Mouse (Mus musculus) adipocyte (in vitro differentiated cells): ENCODE data around the gene Sec22c.

Experiments
- DNase-seq: peaks from one replicate; pipeline ENCODE4 v3.0.0-alpha.2; 2016; ENCODE audit warnings: low spot score

Sec22c gene

DNA sequence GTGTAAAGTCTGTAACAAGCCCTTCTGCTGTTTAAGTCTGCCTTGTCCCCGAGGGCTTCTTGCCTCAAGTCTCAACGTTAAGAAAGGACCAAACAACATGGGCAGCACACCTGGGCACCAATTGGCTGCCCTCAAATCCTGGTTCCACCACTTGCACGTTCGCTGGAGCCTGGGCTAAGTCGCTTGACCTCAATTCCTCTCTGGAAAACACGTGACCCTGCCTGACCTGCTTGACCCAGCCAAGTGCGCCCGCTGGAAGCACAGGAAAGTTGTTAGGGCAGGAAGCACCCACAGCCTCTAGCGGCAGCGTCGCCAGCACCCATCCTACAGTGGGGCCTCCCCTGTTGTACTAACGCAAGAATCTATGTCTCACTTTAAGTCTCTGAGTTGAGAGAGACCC is 10.6 kb downstream of the Sec22c start:
- DNase-seq = no peak

DNA sequence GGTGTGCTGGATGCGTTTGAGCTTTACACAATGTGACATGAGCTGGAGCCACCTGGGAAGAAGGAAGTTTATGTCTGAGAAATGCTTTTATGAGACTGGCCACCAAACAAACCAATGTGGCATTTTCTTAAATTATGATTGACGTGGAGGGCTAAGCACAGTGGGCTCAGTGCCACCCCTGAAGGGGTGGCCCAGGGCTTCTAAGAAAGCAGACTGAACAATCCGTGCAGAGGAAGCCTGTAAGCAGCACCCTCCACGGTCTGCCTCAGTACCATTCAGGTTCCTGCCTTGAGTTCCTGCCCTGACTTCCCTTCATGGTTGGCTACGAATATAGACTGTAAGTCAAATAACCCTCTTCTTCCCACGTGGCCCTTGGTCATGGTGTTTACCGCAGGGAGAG is 14.6 kb downstream of the Sec22c start:
- no peak for DNase-seq

DNA sequence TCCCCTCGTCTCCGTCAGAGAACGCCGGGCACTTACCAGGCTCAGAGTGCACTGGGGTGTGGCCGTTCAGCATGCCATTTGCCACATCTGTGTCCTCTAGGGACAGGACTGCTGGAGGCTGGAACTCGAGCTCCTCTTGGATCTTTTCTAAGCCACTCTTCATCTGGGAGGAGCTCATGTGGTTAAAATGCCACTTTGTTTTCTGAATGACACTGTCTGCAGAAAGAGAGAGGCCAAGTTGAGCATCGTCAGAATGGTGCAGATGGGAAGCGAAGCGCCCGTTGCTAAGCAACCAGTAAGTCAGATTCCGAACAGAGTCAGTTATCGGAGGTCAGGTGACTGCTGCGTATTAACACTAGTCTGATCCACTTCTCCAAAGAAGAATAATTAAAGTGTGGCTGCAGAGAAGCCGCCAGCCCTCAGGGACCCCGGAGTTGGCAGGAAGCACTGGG is 15.1 kb downstream of the Sec22c start:
- DNase-seq = no peak

DNA sequence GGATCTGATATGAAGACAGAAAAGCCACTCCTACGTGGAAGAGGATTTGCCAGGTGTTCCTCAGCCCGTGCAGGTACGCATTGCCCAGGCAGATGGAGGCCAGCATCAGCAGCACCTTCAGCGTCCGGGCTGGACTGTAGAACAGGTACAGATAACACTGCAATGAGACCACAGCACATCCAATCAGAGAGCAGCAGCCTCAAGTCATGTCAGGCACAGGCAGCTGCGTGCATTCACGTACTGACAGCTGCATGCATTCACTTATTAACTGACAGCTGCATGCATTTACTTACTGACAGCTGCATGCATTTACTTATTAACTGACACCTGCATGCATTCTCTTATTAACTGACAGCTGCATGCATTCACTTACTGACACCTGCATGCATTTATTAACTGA is 20.6 kb downstream of the Sec22c start:
- no peak for DNase-seq

DNA sequence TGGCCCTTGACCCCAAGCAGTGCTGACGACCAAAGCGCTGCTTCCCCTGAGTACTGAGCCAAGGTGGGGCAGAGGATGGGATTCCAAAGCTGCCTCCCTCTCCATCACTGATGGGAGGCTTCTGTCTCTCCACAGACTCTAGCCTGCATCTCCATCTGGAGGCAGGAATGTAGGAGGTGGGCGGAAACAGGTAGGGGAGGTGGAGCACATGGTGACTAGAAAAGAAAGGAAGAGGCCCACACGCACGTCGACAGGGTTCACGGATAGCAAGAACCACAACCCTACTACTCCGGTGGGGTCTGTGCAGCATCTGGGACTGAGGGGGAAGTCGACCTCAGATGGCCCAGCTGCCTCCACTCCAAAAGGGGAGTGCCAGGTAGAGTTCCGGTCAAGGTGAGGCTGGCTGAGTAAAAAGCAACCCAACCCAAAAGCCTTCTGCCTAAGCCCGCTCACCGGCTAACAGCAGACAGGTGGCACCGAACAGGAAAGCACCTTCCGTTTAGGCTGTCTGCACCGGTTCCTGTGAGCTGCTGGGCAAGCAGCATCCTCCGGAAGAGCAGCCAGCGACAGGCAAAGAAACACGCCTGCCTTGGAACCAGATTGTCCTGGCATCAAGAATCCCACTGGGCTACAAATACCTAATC is 23.1 kb downstream of the Sec22c start:
- DNase-seq = no peak

DNA sequence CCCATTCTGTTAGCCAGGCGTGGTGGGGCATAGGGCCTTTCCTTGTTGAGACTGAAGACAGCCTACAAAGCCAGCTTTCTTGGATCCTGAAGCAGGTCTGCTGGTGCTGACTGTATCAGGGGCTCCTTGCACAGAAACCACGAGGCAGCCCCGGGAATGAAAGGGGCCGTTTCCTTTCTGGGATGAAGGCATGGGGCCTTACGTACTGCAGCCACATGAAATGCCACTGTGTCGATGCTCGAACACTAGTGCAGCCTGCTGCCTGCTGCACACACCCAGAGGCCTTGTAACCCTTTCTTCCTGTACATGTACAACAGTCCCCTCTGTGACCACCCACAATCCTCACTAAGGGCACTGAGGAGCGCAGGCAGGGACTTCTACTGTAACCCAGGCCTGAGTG is 24.1 kb downstream of the Sec22c start:
- DNase-seq = no peak

DNA sequence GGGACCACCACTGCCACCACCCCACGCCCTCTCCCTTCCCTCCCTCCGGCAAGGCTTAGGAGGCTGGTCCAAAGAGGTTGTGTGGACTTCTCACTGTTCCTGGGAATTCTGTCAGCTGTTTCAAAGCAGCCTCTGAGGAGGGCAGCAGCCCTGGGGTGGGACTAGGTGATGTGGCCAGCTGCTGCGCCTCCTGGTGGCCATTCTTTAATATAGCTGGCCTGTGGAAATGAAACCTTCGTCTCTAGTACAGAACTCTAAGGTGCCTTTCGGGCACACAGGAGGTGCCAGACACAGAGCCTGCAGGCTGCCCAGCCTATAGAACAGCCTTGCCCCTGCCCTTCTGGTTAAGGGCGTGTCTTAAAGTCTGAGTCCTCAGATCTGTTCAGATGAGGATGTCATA is 25.7 kb downstream of the Sec22c start:
- peak; percentile 59 for DNase-seq

DNA sequence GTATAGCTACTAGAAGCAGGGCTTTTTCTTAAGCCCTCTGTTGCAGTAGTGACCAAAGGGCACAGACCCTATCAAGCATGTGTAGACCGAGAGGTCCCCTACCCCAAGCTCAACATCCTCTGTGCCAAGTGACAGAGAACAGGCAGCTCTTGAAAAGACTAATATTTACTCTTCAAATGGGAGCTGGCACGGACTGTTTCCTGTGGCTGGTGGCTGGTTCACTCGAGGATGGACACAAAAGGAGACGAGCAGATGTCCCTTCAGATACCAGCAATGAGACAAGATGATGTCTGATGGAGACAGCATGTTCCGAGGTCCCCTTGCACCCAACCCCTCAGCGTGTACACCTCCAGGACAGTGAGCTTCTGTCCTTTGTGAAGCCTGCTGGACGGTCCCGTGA is 27.8 kb downstream of the Sec22c start:
- no peak for DNase-seq

DNA sequence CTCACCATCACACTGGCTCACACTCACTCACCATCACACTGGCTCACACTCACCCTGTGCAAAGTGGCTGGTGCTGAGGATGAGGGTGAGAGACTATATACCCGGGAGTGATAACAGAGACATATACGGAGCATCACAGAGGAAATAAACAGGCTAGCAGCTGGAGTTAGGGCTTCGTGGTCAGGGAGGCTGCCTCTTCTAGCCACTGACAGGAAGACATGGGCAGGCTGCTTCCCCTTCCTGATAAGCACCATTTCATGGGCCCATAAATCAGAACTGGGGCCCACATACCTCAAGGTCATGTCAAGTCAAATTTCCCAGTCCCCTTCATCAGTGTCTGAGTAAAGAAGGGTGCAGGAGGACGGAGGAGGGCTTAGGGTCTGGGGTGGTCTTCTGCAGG is 28.2 kb downstream of the Sec22c start:
- DNase-seq = no peak

DNA sequence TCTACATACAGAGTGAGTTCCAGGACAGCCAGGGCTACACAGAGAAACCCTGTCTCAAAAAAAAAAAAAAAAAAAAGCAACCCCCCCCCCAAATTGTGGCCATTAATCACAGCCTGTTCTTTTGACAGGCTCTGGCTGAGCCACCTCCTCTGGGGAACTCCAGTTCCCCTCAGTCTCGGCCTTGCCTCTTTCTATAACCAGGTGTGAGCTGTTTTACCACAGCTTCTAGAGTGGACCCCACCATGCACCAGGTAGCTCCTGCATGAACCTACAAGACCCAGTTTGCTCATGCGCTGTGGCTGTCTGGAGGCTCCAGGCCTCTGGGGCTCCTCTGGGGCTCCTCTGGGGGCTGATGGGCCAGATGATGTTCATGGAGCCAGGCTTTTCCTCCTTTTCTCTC is 29.7 kb downstream of the Sec22c start:
- DNase-seq = no peak

DNA sequence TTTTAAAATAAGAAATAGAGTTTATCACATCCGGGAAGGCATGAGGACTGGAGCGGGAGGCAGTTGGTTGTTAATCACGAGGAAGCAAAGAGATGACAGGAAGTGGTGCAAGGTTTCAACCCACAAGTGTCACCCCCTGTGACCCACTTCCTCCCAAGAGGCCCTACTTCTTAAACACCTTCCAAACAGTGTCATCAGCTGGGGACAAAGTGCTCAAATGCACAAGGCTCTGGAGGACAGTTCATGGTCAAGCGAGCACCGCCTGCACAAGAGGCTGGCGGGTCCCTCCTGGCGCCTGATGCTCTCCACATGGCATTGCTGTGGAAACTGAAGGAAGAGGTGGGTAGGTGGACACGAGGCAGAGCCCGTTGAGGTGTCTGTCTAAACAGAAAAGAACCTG is 30.3 kb downstream of the Sec22c start:
- DNase-seq = no peak

DNA sequence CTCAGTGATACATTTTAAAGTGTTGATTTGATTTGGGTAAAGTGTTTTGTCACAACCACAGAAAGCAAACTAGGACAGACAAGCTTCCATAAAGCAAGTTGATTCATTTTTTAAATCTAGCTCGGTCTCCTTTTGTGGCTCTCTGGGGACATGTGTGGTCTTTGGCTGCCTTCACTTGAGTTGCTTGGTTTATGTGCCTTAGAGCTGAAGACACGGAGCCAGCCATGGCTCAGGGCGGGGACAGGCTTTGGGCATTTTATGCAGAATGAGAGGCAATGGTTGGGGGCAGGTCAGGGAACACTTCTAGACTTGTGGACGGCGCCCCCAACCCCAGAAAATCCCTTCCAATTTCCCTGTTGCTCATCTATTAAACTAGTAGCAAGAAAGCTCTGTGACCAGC is 31.6 kb downstream of the Sec22c start:
- peak; percentile 31 for DNase-seq

DNA sequence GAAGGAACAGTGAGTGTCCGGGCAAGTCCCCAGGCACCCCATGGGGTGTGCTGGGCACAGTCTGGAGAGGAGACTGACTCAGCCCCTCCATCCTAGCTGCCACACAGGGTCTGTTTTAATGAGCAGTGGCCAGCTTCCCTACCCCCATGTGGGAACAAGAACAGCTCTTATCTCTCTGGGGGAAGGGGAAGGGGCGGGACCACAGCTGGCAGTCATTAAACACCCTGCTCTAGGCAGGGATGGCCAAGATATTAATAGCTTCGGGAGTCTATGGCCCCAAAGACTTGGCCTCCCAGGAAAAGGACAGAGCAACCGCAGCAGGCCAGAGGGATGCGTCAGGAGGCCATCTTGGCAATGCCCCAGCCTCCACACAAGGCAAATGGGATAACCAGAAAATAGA is 33.0 kb downstream of the Sec22c start:
- DNase-seq = peak; percentile 87

DNA sequence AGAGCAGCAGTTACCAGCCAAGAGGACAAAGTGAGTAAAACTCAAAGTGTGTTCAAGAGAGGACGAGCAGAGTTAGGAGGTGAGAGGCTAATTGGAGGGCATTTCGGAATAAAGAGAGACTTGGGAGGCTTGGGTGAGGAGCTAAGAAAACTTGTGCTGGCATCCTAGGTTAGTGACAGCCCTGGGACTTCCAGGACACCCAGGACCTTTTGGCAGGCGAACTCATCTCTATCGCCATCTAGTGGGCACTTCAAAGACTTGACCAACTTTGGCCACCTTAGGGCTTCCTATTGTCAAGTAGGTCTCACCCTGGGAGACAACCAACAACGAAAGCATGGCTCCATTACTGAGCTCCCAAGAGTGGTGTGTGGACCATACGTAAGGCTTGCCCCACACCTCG is 34.0 kb downstream of the Sec22c start:
- DNase-seq = peak; percentile 69

DNA sequence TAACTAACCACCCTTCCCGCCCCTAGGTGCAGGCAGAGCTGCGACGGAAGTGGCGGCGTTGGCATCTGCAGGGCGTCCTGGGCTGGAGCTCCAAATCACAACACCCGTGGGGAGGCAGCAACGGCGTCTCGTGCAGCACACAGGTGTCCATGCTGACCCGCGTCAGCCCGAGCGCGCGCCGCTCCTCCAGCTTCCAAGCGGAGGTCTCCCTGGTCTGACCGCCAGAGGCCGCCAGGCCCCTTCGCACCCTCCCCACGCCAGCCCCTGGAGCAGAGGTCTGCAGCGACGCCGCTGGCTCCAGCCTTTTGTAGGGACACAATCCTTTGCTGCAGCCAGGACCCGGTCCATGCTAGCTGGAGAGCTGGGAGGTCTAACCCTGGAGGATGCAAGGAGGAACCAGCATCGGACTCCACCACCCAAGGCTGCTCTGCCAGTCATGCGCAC is 35.9 kb downstream of the Sec22c start:
- no peak for DNase-seq

DNA sequence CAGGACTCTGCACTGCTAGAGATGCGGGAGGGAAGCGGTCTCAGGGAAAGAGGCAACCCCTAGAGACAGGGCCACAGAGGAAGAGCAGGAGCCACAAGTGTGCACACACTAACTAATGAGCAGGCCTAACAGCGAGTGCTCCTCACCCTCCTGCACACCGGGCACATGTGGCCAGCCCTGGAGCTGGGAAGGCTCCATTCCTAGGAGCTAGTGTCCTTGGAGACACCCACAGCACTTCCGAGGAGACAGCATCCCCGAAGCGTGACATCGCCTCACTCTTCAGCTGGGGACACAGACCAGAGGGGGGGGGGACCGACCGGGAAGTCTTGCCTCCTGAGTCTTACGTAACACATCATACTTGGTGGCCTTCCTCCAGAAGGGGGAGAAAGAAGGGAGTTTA is 37.5 kb downstream of the Sec22c start:
- no peak for DNase-seq

DNA sequence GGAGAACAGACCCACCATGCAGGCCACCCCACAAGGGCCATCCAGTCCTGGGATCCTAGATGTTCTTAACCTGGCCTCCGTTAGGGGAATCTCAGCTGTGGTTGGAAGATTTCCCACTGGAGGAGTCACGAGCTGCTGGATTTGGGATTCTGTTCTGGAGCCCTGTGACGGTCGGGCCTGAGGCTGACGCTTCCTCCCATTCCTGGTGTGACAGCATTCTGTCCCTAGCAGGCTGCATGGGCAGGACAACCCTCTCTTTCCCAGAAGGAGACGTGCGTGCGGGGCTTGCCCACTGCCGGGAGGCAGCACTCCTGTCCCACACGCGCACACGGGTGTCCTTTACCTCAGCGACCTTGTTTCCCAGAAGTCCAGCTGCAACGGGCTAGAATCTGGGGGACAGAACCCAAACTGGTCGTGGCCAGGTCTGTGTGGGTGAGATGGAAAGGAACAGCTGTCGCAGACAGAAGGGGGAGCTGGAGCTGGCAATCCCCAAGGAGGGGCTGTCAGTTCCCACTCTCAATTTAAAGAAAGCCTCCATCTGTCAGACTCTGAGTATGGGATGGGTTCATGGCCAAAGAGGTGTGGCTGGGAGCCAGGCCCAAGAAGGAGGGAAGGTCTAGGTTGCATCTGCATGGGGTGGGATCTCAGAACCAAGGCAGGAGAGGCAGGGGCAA is 38.2 kb downstream of the Sec22c start:
- no peak for DNase-seq

DNA sequence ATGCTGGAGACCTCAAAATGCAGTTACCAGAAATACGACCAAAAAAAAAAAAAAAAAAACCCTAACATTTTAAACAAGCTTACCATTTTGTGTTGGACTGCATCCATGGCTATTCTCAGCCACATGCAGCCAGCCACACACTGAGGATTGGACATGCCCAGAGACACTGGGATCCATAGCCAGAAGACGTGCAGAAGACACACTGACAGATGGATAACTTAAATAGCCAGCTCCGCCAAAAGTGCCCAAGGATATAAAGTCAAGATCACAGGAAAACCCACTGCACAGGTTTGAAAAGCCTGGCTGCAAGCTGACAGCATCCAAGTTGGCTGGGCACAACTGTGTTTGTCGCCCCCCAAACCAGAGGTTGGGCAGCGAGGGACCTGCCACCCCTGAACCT is 41.2 kb downstream of the Sec22c start:
- no peak for DNase-seq

DNA sequence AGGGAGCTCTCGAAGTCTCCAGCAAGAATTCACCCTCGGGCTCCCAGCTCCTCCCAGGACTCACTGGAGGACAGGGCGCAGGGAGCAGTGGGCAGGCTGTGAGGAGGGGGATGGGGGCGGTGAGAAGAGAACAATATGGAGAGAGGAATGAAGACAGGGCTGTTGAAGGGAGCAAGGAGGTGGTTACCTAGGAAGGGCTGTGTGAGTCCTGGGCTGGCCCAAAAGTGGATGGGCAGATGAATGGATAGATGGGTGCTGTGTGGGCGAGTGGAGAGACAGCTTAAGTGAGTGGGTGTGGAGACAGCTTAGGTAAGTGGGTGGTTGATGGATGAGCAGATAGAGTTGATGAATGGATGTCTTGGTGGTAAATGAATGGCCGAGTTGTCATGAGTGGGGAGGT is 41.8 kb downstream of the Sec22c start:
- no peak for DNase-seq

DNA sequence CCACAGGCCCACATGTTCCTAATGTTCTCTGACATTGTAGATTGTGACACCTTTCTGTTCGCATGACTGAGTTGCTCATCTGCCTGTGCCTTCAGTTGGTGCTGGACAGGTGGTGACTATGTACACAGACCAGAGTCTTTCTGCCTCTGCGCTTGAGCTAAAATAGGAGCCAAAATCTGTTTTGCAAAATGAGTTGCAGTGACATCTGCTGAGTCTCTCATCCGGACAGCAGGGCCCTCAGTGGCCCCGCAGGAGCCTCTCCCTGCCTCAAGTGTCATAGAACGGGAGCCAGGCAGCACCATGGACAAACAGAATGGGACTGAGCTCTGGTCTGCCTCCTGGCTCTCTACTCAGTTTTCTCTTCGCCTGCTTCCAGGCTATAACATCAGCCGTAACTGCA is 45.5 kb downstream of the Sec22c start:
- DNase-seq = no peak

DNA sequence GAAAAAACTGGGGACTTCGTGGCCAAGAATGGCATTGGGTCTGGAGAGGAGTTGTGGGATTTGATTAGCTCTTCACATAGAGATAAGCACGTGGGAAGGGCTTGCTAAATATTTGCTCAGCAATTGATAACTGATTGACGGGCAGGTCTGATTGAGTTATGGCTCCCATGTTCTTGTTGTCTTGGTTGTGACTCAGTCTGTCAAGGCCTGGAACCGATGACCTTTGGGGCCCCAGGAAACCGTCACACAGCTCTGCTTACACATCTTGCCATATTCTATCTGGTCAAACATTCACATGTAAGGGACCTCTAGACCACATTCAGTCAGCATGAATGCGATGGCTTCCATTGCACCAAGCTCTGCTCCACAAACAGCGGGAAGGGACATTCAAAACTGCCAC is 47.0 kb downstream of the Sec22c start:
- no peak for DNase-seq

DNA sequence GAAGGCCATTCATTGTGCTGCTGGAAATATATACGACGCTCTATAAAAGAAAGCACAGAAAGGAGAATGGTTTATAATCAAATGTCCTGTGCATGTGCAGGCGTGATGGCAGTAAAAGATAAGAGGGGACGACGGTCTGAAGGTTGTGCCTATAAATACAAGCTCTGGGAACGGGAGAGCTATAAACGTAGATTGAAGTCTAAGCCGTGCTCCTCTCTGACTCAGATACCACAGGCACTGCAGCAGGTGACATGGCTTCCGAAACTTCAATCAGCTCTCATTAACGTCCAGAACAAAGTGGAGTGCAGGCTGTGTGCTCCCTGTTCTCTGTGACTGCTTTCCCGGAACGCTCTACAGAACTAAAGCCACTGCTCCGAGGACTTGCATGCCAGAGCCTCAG is 48.1 kb downstream of the Sec22c start:
- DNase-seq = no peak

DNA sequence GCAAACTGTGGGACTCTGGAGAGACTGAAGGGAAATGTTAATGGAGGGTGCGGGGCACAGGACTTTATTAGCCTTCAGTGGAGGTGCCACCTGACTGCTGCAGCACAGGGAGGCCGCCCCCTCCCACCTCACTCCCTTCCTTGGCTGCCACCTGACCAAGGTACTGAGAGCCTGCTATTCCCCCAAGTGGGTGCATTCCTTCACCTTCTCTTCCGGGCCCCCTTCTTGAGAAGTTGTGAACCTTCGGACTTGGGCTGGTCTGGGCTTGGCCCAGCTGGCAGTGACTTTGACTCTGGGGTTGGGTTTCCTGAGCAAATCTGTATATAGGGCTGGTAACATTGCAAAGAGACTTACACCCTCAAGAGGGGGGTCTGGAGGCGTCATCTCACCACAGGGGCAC is 49.0 kb downstream of the Sec22c start:
- DNase-seq = no peak

DNA sequence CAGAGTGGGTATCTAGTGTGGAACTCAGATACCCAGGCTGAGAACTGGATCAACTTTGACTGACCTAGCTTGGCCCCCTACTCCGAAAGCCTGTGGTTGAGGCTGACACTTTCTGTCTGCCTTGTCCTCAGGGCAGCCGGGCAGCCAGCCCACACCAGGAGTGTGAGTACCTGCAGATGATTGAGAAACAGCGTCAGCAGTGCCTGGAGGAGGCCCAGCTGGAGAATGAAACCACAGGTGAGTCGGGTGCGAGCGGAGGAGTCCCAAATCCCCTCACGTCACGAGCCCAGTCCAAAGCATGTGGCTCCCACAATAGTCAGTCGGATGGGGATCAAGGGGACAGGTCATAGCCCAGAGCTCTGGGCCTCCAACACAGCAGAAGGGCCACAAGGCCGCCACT is 51.6 kb downstream of the Sec22c start:
- DNase-seq = no peak
